Mouse (Mus musculus) midbrain, embryonic 11.5 days (tissue): ENCODE results near the gene Cdkl2. TPM values are rescaled to one million over a fixed set of nuclear protein-coding genes. Genes with fewer than 3 reads are reported as not detected.

Experiments
- ATAC-seq: fragments of 200-750 bp; cut with Nextera tagmentation; 2 replicates; pipeline ENCODE4 v1.8.0; 2017; ENCODE audit warnings: moderate TSS enrichment, moderate library complexity; ENCODE audit not compliant: low FRiP score
- DNase-seq: peaks from one replicate; pipeline ENCODE4 v3.0.0; 2015; ENCODE audit warnings: low spot score; ENCODE audit errors: missing footprints
- H3K27ac ChIP-seq: fragments of 300-500 bp; sonication (generic); 2 replicates; pipeline ENCODE4 v1.5.1; 2014; ENCODE audit warnings: low read depth, low read length
- H3K27me3 ChIP-seq: fragments of 300-500 bp; sonication (generic); 2 replicates; pipeline ENCODE4 v1.6.1; 2014; ENCODE audit warnings: mild to moderate bottlenecking, low read length, moderate library complexity, mixed read lengths; ENCODE audit not compliant: control insufficient read depth, insufficient read depth
- H3K36me3 ChIP-seq: fragments of 300-500 bp; sonication (generic); 2 replicates; pipeline ENCODE4 v1.6.1; 2014; ENCODE audit warnings: mild to moderate bottlenecking, low read length, moderate library complexity, mixed read lengths; ENCODE audit not compliant: control insufficient read depth, insufficient read depth
- H3K4me1 ChIP-seq: fragments of 300-500 bp; sonication (generic); 2 replicates; pipeline ENCODE4 v1.6.1; 2014; ENCODE audit warnings: low read length; ENCODE audit not compliant: control insufficient read depth, insufficient read depth
- H3K4me2 ChIP-seq: fragments of 300-500 bp; sonication (generic); 2 replicates; pipeline ENCODE4 v1.6.1; 2014; ENCODE audit warnings: mild to moderate bottlenecking, moderate library complexity
- H3K4me3 ChIP-seq: fragments of 300-500 bp; sonication (generic); 2 replicates; pipeline ENCODE4 v1.5.1; 2014; ENCODE audit warnings: low read depth, low read length
- H3K9ac ChIP-seq: fragments of 300-500 bp; sonication (generic); 2 replicates; pipeline ENCODE4 v1.6.1; 2014; ENCODE audit warnings: low read length
- H3K9me3 ChIP-seq: fragments of 300-500 bp; sonication (generic); 2 replicates; pipeline ENCODE4 v1.6.1; 2016; ENCODE audit warnings: low read length; ENCODE audit not compliant: control insufficient read depth
- WGBS: fragments of 180-500 bp; shearing (Covaris S2); extraction: QIAGEN DNeasy Blood & Tissue Kit; methylation state at CpG from one replicate; pipeline ENCODE4 v1.1.7; 2014; 5-methylcytosine and 5-hydroxymethylcytosine counted together
- polyA plus RNA-seq: library from polyadenylated mRNA; unstranded; fragments of >200 nt; fragmentation: Nextera tagmentation; extraction: Ambion mirVana; gene quantifications from 2 replicates; pipeline ENCODE4 v1.2.1, GENCODE M21; 2014

Gene Cdkl2
- 0.37 and 0.48 TPM in 2 replicates for polyA plus RNA-seq

GRCm38 (mm10) chr5:92043783-92044182 lies at the start of gene Cdkl2:
TSS of gene Cdkl2 (minus strand) at chr5:92043883.
- H3K4me1 ChIP-seq, result peaks cover 5% of the 10 kb centered on the region
- 77% methylated on average over 4 of the region's 4 CpGs for WGBS
- H3K4me3 ChIP-seq, result peak within 1 kb of the TSS; percentile 73
- no peaks in the 10 kb centered on the region for H3K36me3 ChIP-seq
- H3K27ac ChIP-seq, result no peak within 1 kb of the TSS
- H3K27me3 ChIP-seq, result peaks cover 3% of the 10 kb centered on the region
- H3K9me3 ChIP-seq, result no peaks in the 10 kb centered on the region
- H3K9ac ChIP-seq, result peak within 1 kb of the TSS; percentile 63
- DNase-seq (no peak), ATAC-seq (no peak)
- H3K4me2 ChIP-seq, result peak within 1 kb of the TSS; percentile 100

- ATAC-seq (no peak), DNase-seq (no peak)
- 91% methylated on average over 4 of the region's 4 CpGs for WGBS
- Histone ChIP-seq H3K4me3 (no peak overlapping the region), H3K27me3 (no peaks in the 10 kb centered on the region), H3K9me3 (no peaks in the 10 kb centered on the region), H3K4me1 (no peaks in the 10 kb centered on the region), H3K9ac (no peak overlapping the region), H3K27ac (no peak overlapping the region), H3K4me2 (no peak overlapping the region), H3K36me3 (no peaks in the 10 kb centered on the region)
Observed at GRCm38 (mm10) chr5:92087469-92087868, 43.8 kb upstream of the Cdkl2 start.

GRCm38 (mm10) chr5:92085821-92086550 lies 42.3 kb upstream of the Cdkl2 start:
- DNase-seq (no peak), ATAC-seq (no peak)
- Histone ChIP-seq H3K27ac (no peak overlapping the region), H3K4me2 (no peak overlapping the region), H3K9me3 (no peaks in the 10 kb centered on the region), H3K4me3 (no peak overlapping the region), H3K4me1 (peaks cover 11% of the 10 kb centered on the region), H3K27me3 (no peaks in the 10 kb centered on the region), H3K9ac (no peak overlapping the region), H3K36me3 (no peaks in the 10 kb centered on the region)
- WGBS, result 81% methylated on average over 7 of the region's 7 CpGs

- no peaks in the 10 kb centered on the region for H3K36me3 ChIP-seq
- H3K4me3 ChIP-seq, result no peak overlapping the region
- no peak overlapping the region for H3K27ac ChIP-seq
- no peak overlapping the region for H3K9ac ChIP-seq
- no peak for ATAC-seq
- no peaks in the 10 kb centered on the region for H3K9me3 ChIP-seq
- no peaks in the 10 kb centered on the region for H3K27me3 ChIP-seq
- DNase-seq, result no peak
- no peak overlapping the region for H3K4me2 ChIP-seq
- H3K4me1 ChIP-seq, result peaks cover 11% of the 10 kb centered on the region
- 70% methylated on average over 4 of the region's 4 CpGs for WGBS
Observed at GRCm38 (mm10) chr5:92085246-92085645, 41.6 kb upstream of the Cdkl2 start.

- peak within 1 kb of the TSS; percentile 81 for H3K4me2 ChIP-seq
- DNase-seq, result peak; percentile 100
Observed at GRCm38 (mm10) chr5:92083417-92084038, 39.8 kb upstream of the Cdkl2 start, which contains the start of gene G3bp2. TSS of gene G3bp2 (minus strand) at chr5:92083719.

GRCm38 (mm10) chr5:92082821-92083401 lies 39.2 kb upstream of the Cdkl2 start:
- Histone ChIP-seq H3K27me3 (no peaks in the 10 kb centered on the region), H3K27ac (peak overlapping the region; percentile 98), H3K9me3 (no peaks in the 10 kb centered on the region), H3K9ac (peak overlapping the region; percentile 98), H3K36me3 (no peaks in the 10 kb centered on the region), H3K4me1 (peaks cover 11% of the 10 kb centered on the region), H3K4me2 (peak overlapping the region; percentile 81), H3K4me3 (peak overlapping the region; percentile 96)
- WGBS, result 1% methylated on average over 55 of the region's 55 CpGs
- peak; percentile 95 for DNase-seq
- peak; percentile 76; the same call in 1 of the 2 replicates for ATAC-seq

More at GRCm38 (mm10) chr5:92083417-92084038, 39.8 kb upstream of the Cdkl2 start, which contains the start of gene G3bp2:
- Histone ChIP-seq H3K27ac (peak within 1 kb of the TSS; percentile 98), H3K9ac (peak within 1 kb of the TSS; percentile 98), H3K4me3 (peak within 1 kb of the TSS; percentile 96), H3K4me1 (peaks cover 11% of the 10 kb centered on the region), H3K36me3 (no peaks in the 10 kb centered on the region), H3K9me3 (no peaks in the 10 kb centered on the region), H3K27me3 (no peaks in the 10 kb centered on the region)
- ATAC-seq, result peak; percentile 98
- WGBS, result under 1% methylated on average over 65 of the region's 65 CpGs

GRCm38 (mm10) chr5:92081326-92081725 lies 37.6 kb upstream of the Cdkl2 start:
- no peak for DNase-seq
- WGBS, result 73% methylated on average over 3 of the region's 3 CpGs
- Histone ChIP-seq H3K4me1 (peaks cover 11% of the 10 kb centered on the region), H3K9ac (no peak overlapping the region), H3K9me3 (no peaks in the 10 kb centered on the region), H3K27me3 (no peaks in the 10 kb centered on the region), H3K36me3 (no peaks in the 10 kb centered on the region), H3K4me2 (peak overlapping the region; percentile 81), H3K27ac (no peak overlapping the region), H3K4me3 (0 out of 2 replicates have a peak overlapping the region, but pooled peaks have one; percentile 96)
- no peak for ATAC-seq

- no peaks in the 10 kb centered on the region for H3K9me3 ChIP-seq
- DNase-seq, result no peak
- H3K4me3 ChIP-seq, result no peak overlapping the region
- no peak overlapping the region for H3K27ac ChIP-seq
- H3K9ac ChIP-seq, result no peak overlapping the region
- WGBS, result 78% methylated on average over 1 of the region's 1 CpGs
- no peaks in the 10 kb centered on the region for H3K27me3 ChIP-seq
- H3K4me2 ChIP-seq, result no peak overlapping the region
- H3K36me3 ChIP-seq, result no peaks in the 10 kb centered on the region
- peaks cover 11% of the 10 kb centered on the region for H3K4me1 ChIP-seq
- ATAC-seq, result no peak
Observed at GRCm38 (mm10) chr5:92080400-92080799, 36.7 kb upstream of the Cdkl2 start.

GRCm38 (mm10) chr5:92079304-92079703 lies 35.6 kb upstream of the Cdkl2 start:
- Histone ChIP-seq H3K4me1 (peaks cover 11% of the 10 kb centered on the region), H3K4me2 (no peak overlapping the region), H3K27me3 (no peaks in the 10 kb centered on the region), H3K36me3 (no peaks in the 10 kb centered on the region), H3K4me3 (no peak overlapping the region), H3K27ac (no peak overlapping the region), H3K9me3 (no peaks in the 10 kb centered on the region), H3K9ac (no peak overlapping the region)
- 82% methylated on average over 1 of the region's 1 CpGs for WGBS
- no peak for DNase-seq
- ATAC-seq, result no peak
